Mouse (Mus musculus): Measurements from ENCODE around the gene Calhm2. TPM values are rescaled to one million over a fixed set of nuclear protein-coding genes. Genes with fewer than 3 reads are reported as not detected.
"Not testable (repeated sequence)": the region's sequence is repeated elsewhere in the genome, so short reads cannot be mapped to it uniquely, and the experiment has no call there.

Calhm2 gene
- total RNA-seq, 4 experiments from 2014 or later, result 4.4 to 6.6 (median 6.3) TPM

DNA sequence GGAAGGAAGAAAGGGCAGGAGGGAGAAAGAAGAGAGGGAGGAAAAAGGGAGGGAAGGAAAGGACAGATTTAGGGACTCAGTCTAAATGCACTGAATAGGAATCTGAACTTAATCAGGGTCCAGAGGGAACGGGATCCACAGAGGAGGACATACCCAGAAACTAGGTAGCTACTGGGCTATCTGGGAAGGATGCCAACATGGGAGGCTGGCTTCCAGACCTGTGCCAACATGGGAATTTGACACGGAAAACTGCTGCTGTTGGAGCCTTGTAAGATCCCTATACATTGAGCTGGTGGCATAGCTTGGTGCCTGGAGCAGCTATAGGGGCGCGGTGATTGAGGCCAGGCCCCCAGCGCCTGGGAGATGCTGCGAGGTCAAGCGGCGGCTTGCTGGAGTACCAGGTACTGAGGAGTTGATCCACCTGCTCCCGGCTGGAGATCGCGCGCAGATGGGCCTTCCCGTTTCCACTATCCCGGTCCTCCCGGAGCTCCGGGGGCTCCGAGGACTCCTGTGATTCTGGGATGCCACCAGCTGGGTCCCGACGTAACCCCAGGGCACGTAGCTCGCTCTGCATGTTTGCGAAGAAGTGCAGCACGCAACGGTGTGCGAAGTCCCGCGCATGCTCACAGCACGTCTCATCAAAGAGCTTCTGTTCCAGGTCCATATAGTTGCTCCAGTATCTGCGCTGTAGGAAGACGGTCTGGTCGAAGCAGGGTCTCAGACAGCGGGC lies 13.4 kb upstream of the Calhm2 start:
- no peak for DNase-seq (ENCODE audit: low spot score in 2 of 2)

GRCm38 (mm10) chr19:47149854-47150253 lies 11.8 kb upstream of the Calhm2 start:
- no peak for DNase-seq (ENCODE audit: low spot score in 2 of 2)

- no peak for DNase-seq (ENCODE audit: low spot score in 2 of 2)
These were observed 10.3 kb upstream of the Calhm2 start for GRCm38 (mm10) chr19:47148267-47148847.

DNA sequence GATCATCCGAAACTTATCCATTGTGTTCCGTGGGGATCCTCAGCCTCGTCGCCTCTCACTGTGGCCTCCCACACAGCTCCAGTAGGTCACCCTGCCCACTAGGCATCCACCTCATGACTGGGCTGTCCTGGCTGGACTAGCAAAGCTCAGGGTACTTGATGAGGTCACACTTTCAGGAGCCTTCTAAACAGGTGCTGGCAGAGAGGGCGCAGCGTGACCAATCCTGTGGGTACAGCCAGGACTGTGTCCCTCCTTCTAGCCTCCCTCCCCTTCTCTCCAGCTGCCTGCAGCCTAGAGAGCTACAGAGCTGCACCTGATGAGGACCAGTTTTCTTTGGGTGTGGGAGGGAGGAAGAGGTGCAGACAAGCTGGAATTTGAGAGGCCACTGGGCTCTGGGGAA lies 6.1 kb upstream of the Calhm2 start, which contains the start of gene Calhm1:
TSS of gene Calhm1 (minus strand) at position 101 of the 400 bp plus-strand sequence.
- no peak for DNase-seq (ENCODE audit: low spot score in 2 of 2)

- DNase-seq (ENCODE audit: low spot score in 2 of 2), result no peak
These were observed 4.3 kb upstream of the Calhm2 start for GRCm38 (mm10) chr19:47142438-47142837.

DNA sequence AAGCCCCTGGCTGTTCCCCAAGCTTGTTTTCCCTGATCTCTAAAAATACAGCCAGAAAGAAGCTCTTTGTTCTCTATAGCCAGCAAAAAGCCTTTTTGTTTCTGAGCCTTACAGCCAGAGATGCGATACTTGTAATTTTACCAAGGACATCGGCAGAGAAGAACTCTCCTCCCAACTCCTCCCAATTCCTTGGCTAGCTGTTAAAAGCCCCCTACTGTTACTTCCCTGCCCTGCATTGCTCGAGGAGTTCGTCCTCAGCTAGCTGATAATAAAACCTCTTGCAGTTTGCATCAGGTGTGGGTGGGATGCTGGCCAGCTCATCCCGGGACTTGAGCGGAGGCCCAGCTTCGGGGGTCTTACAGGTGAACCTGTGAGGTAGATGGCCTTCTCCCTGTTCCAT lies 1.5 kb upstream of the Calhm2 start:
- DNase-seq (ENCODE audit: low spot score in 2 of 2), result not testable (repeated sequence)

DNA sequence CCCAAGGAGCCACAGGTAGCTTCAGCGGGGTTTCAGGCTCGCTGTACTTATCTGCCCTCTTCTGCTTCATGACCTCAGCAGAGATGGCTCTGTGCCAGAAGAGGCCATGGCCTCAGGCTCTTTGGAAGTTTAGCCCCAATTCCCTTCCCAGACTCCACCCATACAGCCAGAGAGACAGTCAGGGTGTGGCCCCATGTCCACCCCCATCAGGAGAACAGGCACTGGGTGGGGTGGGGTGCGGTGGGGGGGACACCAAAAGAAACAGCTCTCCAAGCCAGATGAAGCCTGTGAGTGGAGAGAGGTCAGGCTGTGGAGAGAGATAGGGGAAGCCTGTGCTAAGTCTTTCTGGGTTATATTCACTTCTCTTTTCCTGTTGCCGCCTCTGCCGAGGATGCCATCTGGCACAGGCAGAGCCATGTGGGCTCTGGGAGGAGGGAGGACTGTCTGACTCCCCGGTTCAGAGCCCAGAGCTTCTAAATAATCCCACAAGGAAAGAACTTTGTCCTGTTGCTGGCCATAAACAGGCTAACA lies 978 bp downstream of the Calhm2 start:
- DNase-seq (ENCODE audit: low spot score in 2 of 2), result peak in 1 of 2 experiments; percentile 59

DNA sequence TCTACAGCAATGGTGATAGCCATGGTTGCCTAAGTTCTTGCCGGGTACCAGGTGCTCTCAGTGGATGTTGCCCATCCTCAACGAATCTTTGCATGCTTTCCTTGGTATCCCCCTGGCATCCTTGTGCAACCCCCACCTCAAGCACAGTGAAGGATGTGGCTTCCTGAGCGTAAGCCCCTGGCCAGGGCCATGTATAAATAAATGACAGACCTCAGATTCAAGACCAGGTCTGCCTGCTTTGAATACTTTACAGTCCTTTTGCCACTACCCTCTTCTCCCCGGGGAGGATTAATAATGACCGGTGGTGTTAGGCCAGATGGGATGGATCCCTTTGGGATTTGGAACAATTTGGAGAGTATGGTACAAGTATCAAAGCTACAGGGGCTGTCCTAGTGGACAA lies 1.9 kb downstream of the Calhm2 start:
- DNase-seq (ENCODE audit: low spot score in 2 of 2), result no peak

GRCm38 (mm10) chr19:47135568-47135967 lies 2.5 kb downstream of the Calhm2 start:
- no peak for DNase-seq (ENCODE audit: low spot score in 2 of 2)

- DNase-seq (ENCODE audit: low spot score in 2 of 2), result peak in 1 of 2 experiments; percentile 32
These were observed 4.9 kb downstream of the Calhm2 start for GRCm38 (mm10) chr19:47133161-47133560.

DNA sequence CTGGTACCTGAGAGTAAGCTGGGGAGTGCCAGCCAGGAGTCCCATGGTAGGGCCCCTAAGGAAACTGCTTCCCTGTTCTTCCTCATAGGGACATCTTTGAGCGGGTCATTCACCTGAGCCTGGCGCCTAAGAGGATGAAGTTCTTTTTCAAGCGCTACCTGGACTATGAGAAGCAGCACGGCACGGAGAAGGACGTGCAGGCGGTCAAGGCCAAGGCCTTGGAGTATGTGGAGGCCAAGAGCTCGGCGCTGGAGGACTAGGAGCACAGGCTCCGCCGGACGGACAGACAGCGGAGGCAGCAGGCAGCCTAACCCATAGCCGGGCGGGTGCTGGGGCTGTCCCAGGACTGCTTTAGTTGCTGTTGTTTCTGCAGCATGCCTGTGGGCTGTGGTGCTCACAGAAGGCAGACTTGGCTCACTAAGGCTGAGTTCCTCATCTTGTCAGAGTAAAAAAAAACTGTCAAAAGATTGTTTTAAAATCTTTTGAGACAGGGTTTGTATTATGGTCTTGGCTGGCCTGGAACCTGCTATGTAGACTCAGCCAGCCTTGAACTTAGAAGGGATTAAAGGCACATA lies 7.5 kb downstream of the Calhm2 start:
- DNase-seq (ENCODE audit: low spot score in 2 of 2), result no peak

DNA sequence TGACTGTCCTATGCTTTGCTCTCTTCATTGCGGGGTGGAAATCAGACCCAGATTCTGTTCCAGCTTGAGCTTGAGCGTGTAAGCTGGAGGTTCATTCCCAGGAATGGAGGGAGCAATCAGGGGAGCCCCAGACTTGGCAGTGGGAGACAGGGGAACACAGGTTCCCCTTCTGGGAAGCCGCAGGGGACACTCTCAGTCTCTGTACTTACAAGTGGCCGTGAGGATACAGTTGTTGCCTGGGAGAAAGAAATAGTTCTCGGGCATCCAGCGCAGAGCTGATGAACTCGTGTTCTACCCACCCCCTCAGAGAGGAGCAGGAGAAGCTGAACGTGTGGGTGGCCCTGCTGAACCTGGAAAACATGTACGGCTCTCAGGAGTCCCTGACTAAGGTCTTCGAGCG lies 9.3 kb downstream of the Calhm2 start:
- no peak for DNase-seq (ENCODE audit: low spot score in 2 of 2)

DNA sequence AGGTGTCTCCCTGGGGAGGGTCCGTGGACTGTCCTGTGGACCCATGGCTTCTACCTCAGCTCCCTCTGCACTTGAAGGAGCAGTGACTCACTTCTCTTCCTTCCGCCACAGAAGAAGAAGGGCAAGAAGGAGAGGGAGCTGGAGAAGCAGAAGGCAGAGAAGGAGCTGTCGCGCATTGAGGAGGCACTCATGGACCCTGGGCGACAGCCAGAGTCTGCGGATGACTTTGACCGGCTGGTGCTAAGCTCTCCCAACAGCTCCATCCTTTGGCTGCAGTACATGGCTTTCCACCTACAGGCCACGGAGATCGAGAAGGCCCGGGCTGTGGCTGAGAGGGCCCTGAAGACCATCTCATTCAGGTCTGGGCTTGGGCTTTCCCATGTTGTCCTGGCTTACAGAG lies 9.9 kb downstream of the Calhm2 start:
- DNase-seq (ENCODE audit: low spot score in 2 of 2), result peak in 1 of 2 experiments; percentile 35

- DNase-seq (ENCODE audit: low spot score in 2 of 2), result no peak
These were observed 15.3 kb downstream of the Calhm2 start for GRCm38 (mm10) chr19:47122802-47123201.

DNA sequence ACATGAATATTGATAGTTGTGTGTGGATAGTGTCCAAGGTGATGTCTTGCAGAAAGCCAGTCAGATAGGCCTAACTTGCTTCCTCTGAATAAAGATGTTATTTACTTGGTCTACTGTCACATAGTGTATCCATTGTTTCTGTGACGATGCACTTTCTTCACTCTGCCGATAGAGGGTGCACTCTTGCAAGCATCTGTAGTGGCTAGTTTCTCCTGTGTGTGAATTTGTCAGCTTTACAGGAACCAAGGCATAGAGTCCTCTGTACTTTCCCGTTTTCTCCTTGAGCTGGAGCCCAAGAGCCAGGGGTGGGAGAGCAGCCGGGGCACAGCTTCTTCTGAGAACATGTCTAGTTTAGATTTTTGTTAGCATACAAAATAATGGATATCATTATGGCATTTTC lies 17.0 kb downstream of the Calhm2 start:
- DNase-seq (ENCODE audit: low spot score in 2 of 2), result no peak

DNA sequence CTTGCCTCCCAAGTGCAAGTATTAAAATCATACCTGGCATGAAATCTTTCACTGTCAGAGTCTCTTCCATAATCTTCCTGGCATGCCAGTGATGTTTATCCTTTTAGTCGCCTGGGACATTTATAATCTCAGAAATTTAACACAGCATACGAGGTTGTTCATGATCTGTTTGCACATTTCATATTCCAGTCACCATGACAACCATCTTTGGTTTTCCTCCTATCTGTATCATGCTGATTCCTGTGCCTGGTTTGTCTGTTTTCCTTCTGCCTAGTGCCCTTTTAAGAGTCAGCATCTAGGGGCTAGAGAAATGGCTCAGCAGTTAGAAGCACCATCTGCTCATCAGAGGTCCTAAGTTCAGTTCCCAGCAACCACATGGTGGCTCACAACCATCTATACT lies 19.5 kb downstream of the Calhm2 start:
- DNase-seq (ENCODE audit: low spot score in 2 of 2), result no peak

DNA sequence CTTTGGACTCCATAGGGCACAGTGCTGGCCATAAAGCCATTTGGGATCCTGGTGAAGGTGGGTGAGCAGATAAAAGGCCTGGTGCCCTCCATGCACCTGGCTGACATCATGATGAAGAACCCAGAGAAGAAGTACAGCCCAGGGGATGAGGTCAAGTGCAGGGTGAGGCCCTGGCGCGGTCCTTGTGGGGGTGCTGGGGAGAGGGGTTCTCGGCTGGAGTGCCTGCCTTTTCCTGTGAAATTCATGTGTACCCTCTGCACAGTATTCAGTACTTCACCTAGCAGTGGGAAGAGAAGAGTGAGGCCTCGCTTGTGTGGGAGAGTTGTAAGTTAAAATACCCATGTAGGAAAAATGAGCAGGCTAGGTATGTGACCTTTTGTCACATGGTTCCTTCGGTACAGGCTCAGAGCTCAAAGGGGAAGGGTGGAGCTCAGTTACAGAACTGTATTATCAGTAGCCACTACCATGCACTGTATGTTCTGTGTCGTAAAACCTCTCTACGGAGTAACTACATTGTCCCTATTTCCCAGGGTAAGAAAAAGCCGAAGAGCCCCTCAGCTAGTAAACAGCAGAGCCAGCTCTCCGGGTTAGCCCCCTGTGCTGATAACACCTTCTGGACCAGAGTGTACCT lies 33.3 kb downstream of the Calhm2 start:
- no peak for DNase-seq (ENCODE audit: low spot score in 2 of 2)

DNA sequence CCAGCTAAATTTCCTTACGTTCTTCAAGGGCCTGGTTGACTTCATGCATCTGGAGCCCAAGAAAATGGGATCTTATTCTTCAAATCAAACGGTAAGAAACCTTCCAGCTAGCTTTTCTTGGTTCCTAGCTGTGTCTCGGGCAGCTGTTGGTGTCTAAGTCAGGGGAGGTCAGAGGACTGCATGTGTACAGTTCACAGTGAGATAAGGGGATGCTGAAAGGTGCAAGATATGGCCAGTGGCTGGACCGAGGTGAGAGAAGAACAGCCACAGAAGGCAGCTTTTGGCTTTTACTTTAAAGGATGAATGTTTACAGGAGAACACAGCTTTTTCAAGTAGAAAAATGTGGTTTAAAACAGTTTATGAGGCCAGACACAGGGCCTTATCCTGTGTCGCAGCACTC lies 37.0 kb downstream of the Calhm2 start:
- no peak for DNase-seq (ENCODE audit: low spot score in 2 of 2)

DNA sequence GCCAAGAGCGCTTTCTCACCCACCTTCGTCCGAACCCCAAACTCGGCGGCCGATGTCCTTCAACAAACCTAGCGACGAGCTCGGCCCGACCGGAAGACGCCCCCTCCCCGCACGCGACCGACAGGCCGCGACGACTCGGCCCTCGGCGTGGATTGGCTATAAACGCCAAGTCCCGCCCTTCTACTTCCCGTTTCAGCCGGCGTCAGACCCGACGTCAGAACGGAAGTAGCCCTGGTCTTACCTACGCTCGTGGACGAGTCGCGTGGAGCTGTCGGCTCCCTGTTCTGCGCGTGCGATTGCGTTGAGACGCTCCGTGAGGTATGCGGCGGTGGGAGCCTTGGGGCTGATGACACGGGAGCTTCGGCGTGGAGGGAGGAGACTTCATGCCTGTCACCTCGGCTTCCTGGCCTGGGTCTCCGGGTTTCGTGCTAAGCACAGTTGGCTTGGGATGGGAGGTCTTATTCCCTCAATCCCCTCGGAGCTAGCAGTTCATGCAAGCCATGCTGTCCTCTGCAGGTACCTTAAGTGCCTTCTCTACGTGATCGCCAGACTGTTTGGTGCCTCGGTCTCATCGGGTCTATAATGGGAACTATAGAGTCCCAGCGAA lies 47.4 kb downstream of the Calhm2 start, which contains the start of the genes Usmg5 and Pdcd11:
TSS of gene Usmg5 (minus strand) at position 98 of the 607 bp plus-strand sequence.
TSS of gene Pdcd11 (plus strand) at position 219 of the 607 bp plus-strand sequence.
- peak; percentile 90 to 97 for DNase-seq (ENCODE audit: low spot score in 2 of 2)

DNA sequence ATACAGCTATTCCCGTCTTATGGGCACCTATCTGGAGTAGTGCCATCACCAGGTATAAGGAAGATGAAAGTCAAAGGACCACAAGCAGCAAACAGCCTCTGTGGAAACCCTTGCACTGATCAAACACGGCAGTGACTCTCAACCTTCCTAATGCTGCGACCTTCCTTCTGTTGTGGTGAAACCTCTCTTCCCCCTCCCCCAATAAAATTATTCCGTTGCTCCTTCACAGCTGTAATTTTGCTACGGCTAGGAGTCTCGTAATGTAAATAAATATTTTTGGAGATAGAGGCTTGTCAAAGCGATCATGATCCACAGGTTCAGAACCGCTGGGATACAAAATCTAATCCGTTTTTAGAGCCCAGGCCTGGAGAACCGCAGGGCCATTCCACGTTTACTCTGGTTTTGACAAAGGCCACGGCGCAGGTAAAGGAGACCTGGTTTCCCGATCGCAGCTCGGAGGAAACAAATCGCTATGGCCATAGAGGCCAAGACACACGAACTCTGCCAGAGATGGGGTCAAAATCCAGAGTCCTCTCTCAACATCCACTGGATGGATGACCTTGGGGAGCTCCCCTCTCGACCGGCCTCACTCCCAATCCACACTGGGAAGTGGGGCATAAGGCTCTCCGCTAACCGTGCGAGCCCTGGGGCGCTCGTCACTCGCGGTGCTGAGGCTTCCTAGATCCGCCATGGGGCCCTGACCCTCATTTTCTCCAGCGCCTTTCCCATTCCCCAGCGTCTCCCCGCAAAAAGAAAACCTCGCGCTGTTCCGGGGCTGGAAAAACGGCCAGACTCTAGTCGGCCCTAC lies 48.2 kb downstream of the Calhm2 start:
- no peak for DNase-seq (ENCODE audit: low spot score in 2 of 2)

DNA sequence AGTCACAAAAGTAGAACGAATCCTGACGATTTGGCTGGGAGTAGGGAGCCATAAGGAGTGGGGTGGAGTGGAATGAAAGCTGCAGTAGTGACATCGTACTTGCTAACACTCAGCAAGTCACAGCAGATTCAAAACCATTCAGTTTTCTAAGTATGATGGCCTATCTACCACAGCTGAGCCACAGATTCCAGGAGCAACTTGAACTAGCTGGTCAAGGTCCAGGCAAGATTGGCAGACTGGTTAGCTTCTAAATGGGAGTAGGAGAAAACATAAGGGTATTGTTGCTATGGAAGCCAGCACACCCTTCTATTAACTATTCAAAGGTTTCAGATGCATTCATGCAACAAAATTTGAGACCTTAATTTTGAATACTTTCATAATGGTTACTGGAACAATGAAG lies 49.9 kb downstream of the Calhm2 start:
- DNase-seq (ENCODE audit: low spot score in 2 of 2), result no peak
